Mouse (Mus musculus): ENCODE measurements around the gene Neb. TPM values are rescaled to one million over a fixed set of nuclear protein-coding genes. Genes with fewer than 3 reads are reported as not detected.

Gene Neb
- polyA plus RNA-seq, 1 experiment from 2014 or later = 15.7 TPM

GRCm38 (mm10) chr2:52372080-52372479, 6.2 kb downstream of the Neb start:
- WGBS = 87% methylated on average over 4 of the region's 4 CpGs
- Histone ChIP-seq H3K27ac (no peak overlapping the region), H3K27me3 (no peaks in the 10 kb centered on the region), H3K4me3 (no peak overlapping the region), H3K9me3 (no peaks in the 10 kb centered on the region), H3K9ac (no peak overlapping the region), H3K36me3 (no peaks in the 10 kb centered on the region), H3K4me2 (no peak overlapping the region), H3K4me1 (no peaks in the 10 kb centered on the region)
- no peak for ATAC-seq (ENCODE audit: insufficient number of reproducible peaks, insufficient read depth, low FRiP score, low TSS enrichment, low read depth)

- Histone ChIP-seq H3K27me3 (no peaks in the 10 kb centered on the region), H3K27ac (no peak overlapping the region), H3K9me3 (no peaks in the 10 kb centered on the region), H3K4me2 (no peak overlapping the region), H3K9ac (no peak overlapping the region), H3K4me3 (no peak overlapping the region), H3K4me1 (no peaks in the 10 kb centered on the region), H3K36me3 (no peaks in the 10 kb centered on the region)
- WGBS = 48% methylated on average over 2 of the region's 2 CpGs
- ATAC-seq (ENCODE audit: insufficient number of reproducible peaks, insufficient read depth, low FRiP score, low TSS enrichment, low read depth) = no peak
These were observed 7.2 kb downstream of the Neb start for GRCm38 (mm10) chr2:52371066-52371465.

- no peaks in the 10 kb centered on the region for H3K36me3 ChIP-seq
- no peaks in the 10 kb centered on the region for H3K4me1 ChIP-seq
- no peaks in the 10 kb centered on the region for H3K9me3 ChIP-seq
- H3K4me3 ChIP-seq = no peak overlapping the region
- H3K9ac ChIP-seq = no peak overlapping the region
- H3K4me2 ChIP-seq = no peak overlapping the region
- 91% methylated on average over 6 of the region's 6 CpGs for WGBS
- H3K27me3 ChIP-seq = no peaks in the 10 kb centered on the region
- no peak overlapping the region for H3K27ac ChIP-seq
- ATAC-seq (ENCODE audit: insufficient number of reproducible peaks, insufficient read depth, low FRiP score, low TSS enrichment, low read depth) = no peak
These were observed 8.7 kb downstream of the Neb start for GRCm38 (mm10) chr2:52369622-52370021.

GRCm38 (mm10) chr2:52367665-52368064, 10.6 kb downstream of the Neb start:
- 81% methylated on average over 5 of the region's 5 CpGs for WGBS

GRCm38 (mm10) chr2:52367248-52367647, 11.0 kb downstream of the Neb start:
- Histone ChIP-seq H3K4me1 (no peaks in the 10 kb centered on the region), H3K4me2 (no peak overlapping the region), H3K4me3 (no peak overlapping the region), H3K27ac (no peak overlapping the region), H3K27me3 (no peaks in the 10 kb centered on the region), H3K36me3 (no peaks in the 10 kb centered on the region), H3K9me3 (no peaks in the 10 kb centered on the region), H3K9ac (no peak overlapping the region)
- ATAC-seq (ENCODE audit: insufficient number of reproducible peaks, insufficient read depth, low FRiP score, low TSS enrichment, low read depth) = no peak
- 70% methylated on average over 13 of the region's 13 CpGs for WGBS

More at GRCm38 (mm10) chr2:52367665-52368064, 10.6 kb downstream of the Neb start:
- Histone ChIP-seq H3K9me3 (no peaks in the 10 kb centered on the region), H3K4me2 (no peak overlapping the region), H3K4me1 (no peaks in the 10 kb centered on the region), H3K4me3 (no peak overlapping the region), H3K27me3 (no peaks in the 10 kb centered on the region), H3K27ac (no peak overlapping the region), H3K36me3 (no peaks in the 10 kb centered on the region), H3K9ac (no peak overlapping the region)
- no peak for ATAC-seq (ENCODE audit: insufficient number of reproducible peaks, insufficient read depth, low FRiP score, low TSS enrichment, low read depth)

GRCm38 (mm10) chr2:52361086-52361485, 17.2 kb downstream of the Neb start:
- H3K36me3 ChIP-seq = no peaks in the 10 kb centered on the region
- ATAC-seq (ENCODE audit: insufficient number of reproducible peaks, insufficient read depth, low FRiP score, low TSS enrichment, low read depth) = no peak
- 91% methylated on average over 9 of the region's 9 CpGs for WGBS

GRCm38 (mm10) chr2:52359722-52360121, 18.6 kb downstream of the Neb start:
- H3K4me3 ChIP-seq = no peak overlapping the region
- WGBS = 91% methylated on average over 1 of the region's 1 CpGs
- H3K9me3 ChIP-seq = no peaks in the 10 kb centered on the region

More at GRCm38 (mm10) chr2:52361086-52361485, 17.2 kb downstream of the Neb start:
- Histone ChIP-seq H3K4me2 (no peak overlapping the region), H3K9ac (no peak overlapping the region), H3K27ac (no peak overlapping the region), H3K9me3 (no peaks in the 10 kb centered on the region), H3K4me1 (no peaks in the 10 kb centered on the region), H3K4me3 (no peak overlapping the region), H3K27me3 (no peaks in the 10 kb centered on the region)

GRCm38 (mm10) chr2:52358156-52358555, 20.1 kb downstream of the Neb start:
- Histone ChIP-seq H3K36me3 (no peaks in the 10 kb centered on the region), H3K27ac (no peak overlapping the region), H3K4me1 (no peaks in the 10 kb centered on the region), H3K9ac (no peak overlapping the region), H3K27me3 (no peaks in the 10 kb centered on the region), H3K4me3 (no peak overlapping the region), H3K9me3 (no peaks in the 10 kb centered on the region), H3K4me2 (no peak overlapping the region)
- WGBS = 77% methylated on average over 5 of the region's 5 CpGs
- no peak for ATAC-seq (ENCODE audit: insufficient number of reproducible peaks, insufficient read depth, low FRiP score, low TSS enrichment, low read depth)

More at GRCm38 (mm10) chr2:52359722-52360121, 18.6 kb downstream of the Neb start:
- H3K4me2 ChIP-seq = no peak overlapping the region
- no peaks in the 10 kb centered on the region for H3K27me3 ChIP-seq
- H3K9ac ChIP-seq = no peak overlapping the region
- ATAC-seq (ENCODE audit: insufficient number of reproducible peaks, insufficient read depth, low FRiP score, low TSS enrichment, low read depth) = no peak
- H3K27ac ChIP-seq = no peak overlapping the region
- no peaks in the 10 kb centered on the region for H3K4me1 ChIP-seq
- no peaks in the 10 kb centered on the region for H3K36me3 ChIP-seq

- Histone ChIP-seq H3K9me3 (no peaks in the 10 kb centered on the region), H3K27me3 (no peaks in the 10 kb centered on the region), H3K4me2 (no peak overlapping the region), H3K36me3 (no peaks in the 10 kb centered on the region), H3K27ac (no peak overlapping the region), H3K4me3 (no peak overlapping the region), H3K9ac (no peak overlapping the region), H3K4me1 (no peaks in the 10 kb centered on the region)
- ATAC-seq (ENCODE audit: insufficient number of reproducible peaks, insufficient read depth, low FRiP score, low TSS enrichment, low read depth) = no peak
- 96% methylated on average over 1 of the region's 1 CpGs for WGBS
These were observed 27.2 kb downstream of the Neb start for GRCm38 (mm10) chr2:52351029-52351428.

- no peak for ATAC-seq (ENCODE audit: insufficient number of reproducible peaks, insufficient read depth, low FRiP score, low TSS enrichment, low read depth)
- Histone ChIP-seq H3K4me1 (no peaks in the 10 kb centered on the region), H3K4me3 (no peak overlapping the region), H3K36me3 (no peaks in the 10 kb centered on the region), H3K27ac (no peak overlapping the region), H3K27me3 (no peaks in the 10 kb centered on the region), H3K9me3 (no peaks in the 10 kb centered on the region), H3K9ac (no peak overlapping the region), H3K4me2 (no peak overlapping the region)
- 75% methylated on average over 7 of the region's 7 CpGs for WGBS
These were observed 37.3 kb downstream of the Neb start for GRCm38 (mm10) chr2:52340990-52341389.

- no peaks in the 10 kb centered on the region for H3K27me3 ChIP-seq
- no peak for ATAC-seq (ENCODE audit: insufficient number of reproducible peaks, insufficient read depth, low FRiP score, low TSS enrichment, low read depth)
- H3K4me1 ChIP-seq = no peaks in the 10 kb centered on the region
- no peak overlapping the region for H3K4me2 ChIP-seq
- no peaks in the 10 kb centered on the region for H3K9me3 ChIP-seq
- no peaks in the 10 kb centered on the region for H3K36me3 ChIP-seq
- H3K27ac ChIP-seq = no peak overlapping the region
- no peak overlapping the region for H3K9ac ChIP-seq
- H3K4me3 ChIP-seq = no peak overlapping the region
- WGBS = 80% methylated on average over 13 of the region's 13 CpGs
These were observed 42.7 kb downstream of the Neb start for GRCm38 (mm10) chr2:52335556-52335955.

GRCm38 (mm10) chr2:52335087-52335486, 43.2 kb downstream of the Neb start:
- Histone ChIP-seq H3K4me2 (no peak overlapping the region), H3K9ac (no peak overlapping the region), H3K27me3 (no peaks in the 10 kb centered on the region), H3K9me3 (no peaks in the 10 kb centered on the region), H3K4me1 (no peaks in the 10 kb centered on the region), H3K4me3 (no peak overlapping the region), H3K27ac (no peak overlapping the region), H3K36me3 (no peaks in the 10 kb centered on the region)
- no peak for ATAC-seq (ENCODE audit: insufficient number of reproducible peaks, insufficient read depth, low FRiP score, low TSS enrichment, low read depth)
- WGBS = 81% methylated on average over 8 of the region's 8 CpGs

GRCm38 (mm10) chr2:52333535-52333934, 44.7 kb downstream of the Neb start:
- Histone ChIP-seq H3K9me3 (no peaks in the 10 kb centered on the region), H3K4me1 (no peaks in the 10 kb centered on the region), H3K9ac (no peak overlapping the region), H3K27me3 (no peaks in the 10 kb centered on the region), H3K4me3 (no peak overlapping the region), H3K4me2 (no peak overlapping the region), H3K27ac (no peak overlapping the region), H3K36me3 (no peaks in the 10 kb centered on the region)
- no peak for ATAC-seq (ENCODE audit: insufficient number of reproducible peaks, insufficient read depth, low FRiP score, low TSS enrichment, low read depth)
- 26% methylated on average over 2 of the region's 2 CpGs for WGBS
